Mouse (Mus musculus): ENCODE measurements around the gene Tigar. TPM values are rescaled to one million over a fixed set of nuclear protein-coding genes. Genes with fewer than 3 reads are reported as not detected.

Tigar gene
- polyA plus RNA-seq, 1 experiment from 2014 or later: 9.1 TPM

- H3K36me3 ChIP-seq: peaks cover 19% of the 10 kb centered on the region
- H3K4me1 ChIP-seq (replicated peaks): peaks cover 62% of the 10 kb centered on the region
- H3K9ac ChIP-seq: peak overlapping the region; percentile 96
- WGBS: under 1% methylated on average over 38 of the region's 38 CpGs
- no peaks in the 10 kb centered on the region for H3K27me3 ChIP-seq (replicated peaks)
- no peak for ATAC-seq (ENCODE audit: insufficient number of reproducible peaks, low FRiP score)
- peak overlapping the region; percentile 91 for H3K4me2 ChIP-seq
- peak overlapping the region; percentile 81 for H3K27ac ChIP-seq (ENCODE audit: poor library complexity, severe bottlenecking)
- peak overlapping the region; percentile 83 for H3K4me3 ChIP-seq
- H3K9me3 ChIP-seq (replicated peaks): no peaks in the 10 kb centered on the region
Observed at GRCm38 (mm10) chr6:127149944-127150662, 40.7 kb upstream of the Tigar start.

- whole genome bisulfite sequencing: under 1% methylated on average over 30 of the region's 30 CpGs
- no peak for ATAC-seq (ENCODE audit: insufficient number of reproducible peaks, low FRiP score)
Observed at GRCm38 (mm10) chr6:127149303-127149943, 40.1 kb upstream of the Tigar start.

DNA sequence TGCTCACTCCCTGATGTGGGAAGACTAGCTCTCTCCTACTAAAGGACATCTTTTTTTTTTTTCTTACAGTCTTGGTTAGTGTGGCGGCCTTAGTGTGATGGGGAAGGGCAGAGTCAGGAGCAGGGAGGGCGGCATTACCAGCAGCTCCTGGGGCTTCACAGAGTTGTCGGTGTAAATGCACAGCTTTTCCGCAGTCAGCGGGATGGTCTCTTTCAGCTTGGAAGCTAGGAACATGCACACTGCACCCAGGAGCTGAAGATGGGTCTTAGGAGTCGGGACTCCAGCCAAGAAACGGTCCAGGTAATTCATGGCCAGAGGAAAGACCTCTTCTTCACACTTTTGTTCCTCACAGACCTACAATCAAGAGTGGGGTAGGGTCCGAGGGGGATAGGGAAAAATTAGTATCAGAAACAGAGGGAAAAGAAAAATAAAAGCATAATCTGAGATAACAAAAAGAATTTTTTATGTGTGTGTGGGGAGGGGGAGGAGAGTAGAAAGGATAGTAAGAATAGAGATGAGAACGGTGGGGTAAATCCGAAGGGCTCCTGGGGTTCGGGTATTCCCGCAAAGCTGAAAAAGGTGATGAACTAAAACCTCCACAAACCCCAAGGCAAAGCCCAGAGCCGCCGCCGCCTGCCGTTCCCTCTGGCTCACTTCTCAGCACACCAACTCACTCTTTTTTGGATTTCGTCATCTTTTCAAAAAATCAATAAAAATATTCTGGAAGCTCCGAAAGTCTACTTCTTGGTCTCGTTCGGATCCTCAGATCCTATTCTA is 39.4 kb upstream of the Tigar start:
- 6% methylated on average over 20 of the region's 20 CpGs for WGBS
- no peaks in the 10 kb centered on the region for H3K27me3 ChIP-seq (replicated peaks)
- H3K36me3 ChIP-seq: peaks cover 33% of the 10 kb centered on the region
- H3K4me2 ChIP-seq: peak overlapping the region; percentile 91
- peak overlapping the region; percentile 81; the same call in 1 of the 2 replicates for H3K27ac ChIP-seq (ENCODE audit: poor library complexity, severe bottlenecking)
- H3K4me1 ChIP-seq (replicated peaks): peaks cover 64% of the 10 kb centered on the region
- H3K9ac ChIP-seq: peak overlapping the region; percentile 96
- no peaks in the 10 kb centered on the region for H3K9me3 ChIP-seq (replicated peaks)
- ATAC-seq (ENCODE audit: insufficient number of reproducible peaks, low FRiP score): no peak
- H3K4me3 ChIP-seq: peak overlapping the region; percentile 83

More at GRCm38 (mm10) chr6:127149303-127149943, 40.1 kb upstream of the Tigar start:
- Histone ChIP-seq H3K4me2 (peak overlapping the region; percentile 91), H3K4me3 (peak overlapping the region; percentile 83), H3K9ac (peak overlapping the region; percentile 96), H3K27ac (ENCODE audit: poor library complexity, severe bottlenecking) (peak overlapping the region; percentile 81), H3K4me1 (replicated peaks) (peaks cover 66% of the 10 kb centered on the region), H3K9me3 (replicated peaks) (no peaks in the 10 kb centered on the region), H3K27me3 (replicated peaks) (no peaks in the 10 kb centered on the region), H3K36me3 (peaks cover 26% of the 10 kb centered on the region)

DNA sequence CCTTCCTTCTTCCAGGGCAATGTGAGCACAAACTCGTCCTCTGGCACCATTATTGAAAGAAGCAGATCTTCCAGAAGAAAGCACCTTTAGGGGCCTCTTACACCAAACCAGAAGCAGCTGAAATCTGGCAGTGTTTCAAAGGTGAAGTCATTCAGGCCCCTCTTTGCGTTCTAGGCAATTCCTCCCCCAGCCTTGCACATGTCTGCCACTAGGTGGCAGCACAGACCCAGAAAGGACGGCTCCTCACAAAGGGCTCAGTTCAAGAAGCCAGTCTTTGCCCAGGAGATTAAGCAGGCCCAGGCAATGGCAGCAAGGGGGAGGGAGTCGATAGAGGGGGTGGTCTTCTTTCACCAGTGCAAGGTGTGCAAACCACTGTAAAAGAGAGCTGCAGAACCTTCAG is 38.3 kb upstream of the Tigar start:
- no peaks in the 10 kb centered on the region for H3K27me3 ChIP-seq (replicated peaks)
- no peaks in the 10 kb centered on the region for H3K9me3 ChIP-seq (replicated peaks)
- H3K27ac ChIP-seq (ENCODE audit: poor library complexity, severe bottlenecking): no peak overlapping the region
- no peak for ATAC-seq (ENCODE audit: insufficient number of reproducible peaks, low FRiP score)
- WGBS: 0% methylated on average over 4 of the region's 4 CpGs
- H3K36me3 ChIP-seq: peaks cover 44% of the 10 kb centered on the region
- H3K4me2 ChIP-seq: peak overlapping the region; percentile 91; the same call in 1 of the 2 replicates
- no peak overlapping the region for H3K9ac ChIP-seq
- peaks cover 63% of the 10 kb centered on the region for H3K4me1 ChIP-seq (replicated peaks)
- peak overlapping the region; percentile 83; the same call in 1 of the 2 replicates for H3K4me3 ChIP-seq

- Histone ChIP-seq H3K9ac (0 out of 2 replicates have a peak overlapping the region, but pooled peaks have one; percentile 37), H3K4me1 (replicated peaks) (peaks cover 56% of the 10 kb centered on the region), H3K4me2 (no peak overlapping the region), H3K27me3 (replicated peaks) (no peaks in the 10 kb centered on the region), H3K4me3 (no peak overlapping the region), H3K36me3 (peaks cover 49% of the 10 kb centered on the region), H3K9me3 (replicated peaks) (no peaks in the 10 kb centered on the region), H3K27ac (ENCODE audit: poor library complexity, severe bottlenecking) (no peak overlapping the region)
- ATAC-seq (ENCODE audit: insufficient number of reproducible peaks, low FRiP score): no peak
- WGBS: 87% methylated on average over 3 of the region's 3 CpGs
Observed at GRCm38 (mm10) chr6:127146322-127146947, 37.1 kb upstream of the Tigar start.

DNA sequence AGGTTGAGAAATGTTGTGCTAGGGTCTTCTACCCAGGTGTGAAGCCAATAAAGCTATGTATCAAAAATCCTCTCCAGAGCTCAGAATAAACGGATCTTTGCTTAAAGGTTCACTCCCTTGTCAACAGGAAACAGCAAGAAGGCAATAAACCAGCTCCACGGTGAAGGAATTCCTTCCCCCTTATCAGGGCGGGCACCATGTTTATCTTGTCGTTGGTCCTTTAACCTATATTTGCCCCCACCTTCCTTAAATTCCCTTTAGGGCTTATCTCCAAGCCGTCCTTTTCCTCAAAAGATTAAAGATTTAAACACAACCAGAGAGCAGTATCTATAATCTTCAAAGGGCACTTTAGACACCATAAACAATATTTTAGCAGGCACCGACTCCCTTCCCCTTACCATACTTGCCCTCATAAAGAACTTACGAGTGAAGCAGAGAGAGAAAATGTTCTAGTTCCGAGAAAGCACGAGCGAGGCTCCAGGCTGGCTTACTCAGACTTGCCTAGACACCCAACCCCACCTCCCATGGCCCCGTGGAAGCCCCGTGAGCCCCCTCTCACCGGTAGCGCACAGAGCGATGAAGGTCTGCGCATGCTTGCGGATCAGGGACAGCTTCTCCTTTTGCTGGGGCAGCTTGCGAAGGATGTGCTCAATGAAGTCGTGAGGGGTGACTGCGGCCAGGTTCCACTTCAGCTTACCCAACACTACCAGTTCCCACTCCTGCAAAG is 36.3 kb upstream of the Tigar start:
- Histone ChIP-seq H3K27me3 (replicated peaks) (no peaks in the 10 kb centered on the region), H3K4me3 (no peak overlapping the region)

GRCm38 (mm10) chr6:127143576-127144288 is 34.4 kb upstream of the Tigar start:
- Histone ChIP-seq H3K9me3 (replicated peaks) (no peaks in the 10 kb centered on the region), H3K4me1 (replicated peaks) (peaks cover 51% of the 10 kb centered on the region), H3K27ac (ENCODE audit: poor library complexity, severe bottlenecking) (no peak overlapping the region), H3K4me2 (no peak overlapping the region), H3K27me3 (replicated peaks) (no peaks in the 10 kb centered on the region), H3K4me3 (no peak overlapping the region), H3K36me3 (peaks cover 76% of the 10 kb centered on the region), H3K9ac (no peak overlapping the region)
- WGBS: 82% methylated on average over 7 of the region's 7 CpGs
- ATAC-seq (ENCODE audit: insufficient number of reproducible peaks, low FRiP score): no peak

More for the DNA sequence above, 36.3 kb upstream of the Tigar start:
- ATAC-seq (ENCODE audit: insufficient number of reproducible peaks, low FRiP score): no peak
- Histone ChIP-seq H3K9ac (no peak overlapping the region), H3K4me2 (no peak overlapping the region), H3K36me3 (peaks cover 58% of the 10 kb centered on the region), H3K9me3 (replicated peaks) (no peaks in the 10 kb centered on the region), H3K27ac (ENCODE audit: poor library complexity, severe bottlenecking) (no peak overlapping the region), H3K4me1 (replicated peaks) (peaks cover 51% of the 10 kb centered on the region)
- WGBS: 48% methylated on average over 20 of the region's 20 CpGs

DNA sequence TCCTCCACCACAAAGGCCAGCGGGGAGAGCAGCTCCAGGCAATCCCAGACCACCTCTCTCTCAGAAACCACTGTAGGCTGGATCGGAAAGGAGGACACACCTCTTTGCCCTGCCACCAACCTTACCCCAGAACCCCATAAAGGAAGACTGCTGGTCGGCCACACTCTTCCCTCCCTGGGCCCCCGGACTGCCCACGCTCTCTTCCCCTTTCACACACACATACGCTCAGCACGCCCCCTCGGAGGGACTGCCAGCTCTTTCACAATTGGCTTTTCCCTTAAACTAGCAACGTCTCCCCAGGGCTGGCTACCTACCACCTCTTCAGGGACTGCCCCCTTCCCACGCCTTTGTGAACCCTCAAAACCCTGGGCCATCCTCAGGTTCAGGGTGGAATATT is 33.8 kb upstream of the Tigar start:
- WGBS: 81% methylated on average over 10 of the region's 10 CpGs
- Histone ChIP-seq H3K9me3 (replicated peaks) (no peaks in the 10 kb centered on the region), H3K27ac (ENCODE audit: poor library complexity, severe bottlenecking) (no peak overlapping the region), H3K36me3 (peaks cover 83% of the 10 kb centered on the region), H3K4me2 (no peak overlapping the region), H3K4me1 (replicated peaks) (peaks cover 48% of the 10 kb centered on the region), H3K27me3 (replicated peaks) (no peaks in the 10 kb centered on the region), H3K4me3 (no peak overlapping the region), H3K9ac (no peak overlapping the region)
- ATAC-seq (ENCODE audit: insufficient number of reproducible peaks, low FRiP score): no peak

- H3K4me3 ChIP-seq: no peak overlapping the region
- peak; percentile 15; the same call in 1 of the 2 replicates for ATAC-seq (ENCODE audit: insufficient number of reproducible peaks, low FRiP score)
- H3K27ac ChIP-seq (ENCODE audit: poor library complexity, severe bottlenecking): no peak overlapping the region
- H3K9ac ChIP-seq: no peak overlapping the region
- 23% methylated on average over 9 of the region's 10 CpGs for WGBS
- H3K36me3 ChIP-seq: peaks cover 89% of the 10 kb centered on the region
- H3K4me2 ChIP-seq: no peak overlapping the region
- peaks cover 50% of the 10 kb centered on the region for H3K4me1 ChIP-seq (replicated peaks)
- no peaks in the 10 kb centered on the region for H3K27me3 ChIP-seq (replicated peaks)
- no peaks in the 10 kb centered on the region for H3K9me3 ChIP-seq (replicated peaks)
Observed at GRCm38 (mm10) chr6:127142154-127143123, 33.1 kb upstream of the Tigar start.
